ENCODE assay signal across 10 mouse cellular contexts in the genomic region with DNA sequence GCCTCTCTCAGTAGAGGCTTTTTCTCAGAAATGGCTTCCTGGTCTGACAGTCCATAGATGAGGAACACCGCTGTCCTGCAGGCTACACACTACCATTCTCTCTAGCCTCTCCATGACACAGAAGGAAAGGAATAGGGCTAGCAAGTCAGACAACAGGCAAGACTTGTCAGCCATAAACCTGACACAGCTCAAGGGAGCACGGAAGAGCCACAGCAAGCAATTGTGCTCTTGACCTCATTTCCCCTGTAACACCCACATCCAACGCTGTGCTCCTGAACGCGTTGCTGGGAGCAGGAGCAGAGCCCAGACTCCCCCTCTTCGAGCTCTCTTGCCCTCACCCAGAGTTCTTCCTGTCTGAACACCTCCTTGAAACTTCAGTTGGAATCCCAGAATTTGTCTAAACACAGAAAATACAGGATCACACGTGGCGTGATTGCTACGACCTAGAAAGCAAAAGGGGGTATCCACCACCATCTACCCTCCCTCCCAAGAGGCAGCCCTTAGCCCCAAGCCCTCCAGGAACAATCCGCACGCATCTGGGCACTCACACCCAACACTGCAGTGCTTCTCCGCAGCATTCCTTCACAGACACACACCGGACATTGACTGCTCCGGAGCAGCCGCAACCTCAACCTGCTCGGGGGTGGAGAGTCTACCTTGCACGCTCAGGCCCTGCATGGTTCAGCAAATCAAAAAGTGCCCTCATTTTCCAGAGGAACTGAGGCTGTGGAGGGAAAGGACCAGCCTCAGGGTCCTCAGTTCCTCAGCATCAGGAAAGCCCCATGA. TPM values are rescaled to one million over a fixed set of nuclear protein-coding genes. Genes with fewer than 3 reads are reported as not detected.
DNase-seq lines count a peak whose midpoint lies in the region; ATAC-seq and TF ChIP-seq lines count a peak whose summit lies in the region.
"Had no signal": no experiment of that assay in that cellular context is flagged by ENCODE, and none has a peak within 500 bp of the region (broad histone marks: within the 10 kb centered on the region; RNA-seq: fewer than 3 reads in every experiment).

No protein-coding gene starts in this region.

- no peak for ATAC-seq in forebrain, embryonic 15.5 days (replicated peaks)

- TF ChIP-seq CTCF in olfactory bulb, adult 2 months (IDR thresholded peaks at IDR 0.05; ENCODE audit: insufficient read depth, low read depth, low read length): no peak

- DNase-seq in layer of hippocampus, postnatal 14 days (ENCODE audit: low spot score in 2 of 2): peak; percentile 39 to 47
- no peak for DNase-seq in layer of hippocampus, adult 9-11 months
- peak; percentile 30 for DNase-seq in kidney, postnatal 14 days
- DNase-seq in heart, adult 8-10 months (ENCODE audit: low spot score): no peak
- DNase-seq in spleen, postnatal 10 days (ENCODE audit: low spot score in 2 of 2): no peak

- H3K9me3 ChIP-seq in forebrain, embryonic 15.5 days: no peaks in the 10 kb centered on the region
- H3K9me3 ChIP-seq: limb, embryonic 13.5 days had no signal

- peaks cover 48% of the 10 kb centered on the region for H3K36me3 ChIP-seq in forebrain, embryonic 15.5 days
- H3K36me3 ChIP-seq: limb, embryonic 13.5 days had no signal

- H3K4me2 ChIP-seq in forebrain, embryonic 15.5 days (replicated peaks): no peak overlapping the region
- H3K4me2 ChIP-seq: limb, embryonic 13.5 days had no signal

- peak overlapping the region; percentile 99 for H3K27ac ChIP-seq in forebrain, embryonic 15.5 days (replicated peaks)
- peak overlapping the region; percentile 7; the same call in 1 of the 2 replicates for H3K27ac ChIP-seq in olfactory bulb, adult 2 months (ENCODE audit: insufficient read depth, low read depth, low read length)
- H3K27ac ChIP-seq: limb, embryonic 13.5 days had no signal

- H3K4me1 ChIP-seq in forebrain, embryonic 15.5 days: peaks cover 93% of the 10 kb centered on the region
- peaks cover 55% of the 10 kb centered on the region for H3K4me1 ChIP-seq in olfactory bulb, adult 2 months (ENCODE audit: control insufficient read depth, insufficient read depth, low read length)

- WGBS in forebrain, embryonic 15.5 days: 26% methylated on average over 17 of the region's 17 CpGs
- 30% methylated on average over 17 of the region's 17 CpGs for WGBS in olfactory bulb, adult 2 months

- H3K27me3 ChIP-seq in forebrain, embryonic 15.5 days: no peaks in the 10 kb centered on the region

- H3K9ac ChIP-seq in forebrain, embryonic 15.5 days (replicated peaks): peak overlapping the region; percentile 16; the same call in 1 of the 2 replicates
- H3K9ac ChIP-seq: limb, embryonic 13.5 days had no signal

- no peak overlapping the region for H3K4me3 ChIP-seq in forebrain, embryonic 15.5 days
- H3K4me3 ChIP-seq in olfactory bulb, adult 2 months (ENCODE audit: insufficient read depth, low read depth, low read length): no peak overlapping the region
- H3K4me3 ChIP-seq: limb, embryonic 13.5 days had no signal

- TF ChIP-seq POLR2A in olfactory bulb, adult 2 months (IDR thresholded peaks at IDR 0.05; ENCODE audit: insufficient read depth, low read depth, low read length): peak; percentile 31; the same call in 1 of the 2 replicates

RNA-seq across cellular contexts. Expression of a gene that starts 24.1 kb away (rescaled TPM):
- total RNA-seq in layer of hippocampus, postnatal 14 days (2021): not detected
- polyA plus RNA-seq in forebrain, embryonic 15.5 days (2015; fragmentation: Nextera tagmentation; extraction: Ambion mirVana): 0.10 and 0.14 TPM in 2 replicates
- not detected in 2 replicates for polyA plus RNA-seq in olfactory bulb, adult 2 months (2012; ENCODE audit: insufficient read depth, insufficient read length, low replicate concordance, missing spikeins)
- not detected for total RNA-seq in heart, adult 8-10 months (2022)

RNA-seq across cellular contexts. Expression of a gene that starts 56.6 kb away (rescaled TPM):
- total RNA-seq in layer of hippocampus, postnatal 14 days (2021): not detected
- 0.23 TPM in 1 of 2 replicates, not detected in the other for polyA plus RNA-seq in forebrain, embryonic 15.5 days (2015; fragmentation: Nextera tagmentation; extraction: Ambion mirVana)
- polyA plus RNA-seq in olfactory bulb, adult 2 months (2012; ENCODE audit: insufficient read depth, insufficient read length, low replicate concordance, missing spikeins): not detected in 2 replicates
- total RNA-seq in heart, adult 8-10 months (2022): under 1 TPM in 3 of 4 experiments, not detected in 1; 0.25 to 0.44 (median 0.29) TPM
- polyA plus RNA-seq: embryonic facial prominence, embryonic 11.5 days; heart, embryonic 16.5 days had no signal

Comparison
In these comparisons a context has a peak if more than half of its experiments do, and no peak if none do; other contexts are left out.
1. DNase-seq: peak in layer of hippocampus, postnatal 14 days (2 of 2) and kidney, postnatal 14 days (single experiment); none in layer of hippocampus, adult 9-11 months (single experiment), heart, adult 8-10 months (single experiment) and spleen, postnatal 10 days (0 of 2).